Mouse (Mus musculus) urinary bladder, postnatal 0 days (tissue): ENCODE measurements around the gene Zfp866. TPM values are rescaled to one million over a fixed set of nuclear protein-coding genes. Genes with fewer than 3 reads are reported as not detected.

Experiments used
- polyA plus RNA-seq: library from polyadenylated mRNA; unstranded; fragments of >200 nt; fragmentation: Nextera tagmentation; extraction: Ambion mirVana; gene quantifications from 2 replicates; pipeline ENCODE4 v1.2.1, GENCODE M21; 2015

Gene Zfp866
- polyA plus RNA-seq: 10.9 and 11.7 TPM in 2 replicates

DNA sequence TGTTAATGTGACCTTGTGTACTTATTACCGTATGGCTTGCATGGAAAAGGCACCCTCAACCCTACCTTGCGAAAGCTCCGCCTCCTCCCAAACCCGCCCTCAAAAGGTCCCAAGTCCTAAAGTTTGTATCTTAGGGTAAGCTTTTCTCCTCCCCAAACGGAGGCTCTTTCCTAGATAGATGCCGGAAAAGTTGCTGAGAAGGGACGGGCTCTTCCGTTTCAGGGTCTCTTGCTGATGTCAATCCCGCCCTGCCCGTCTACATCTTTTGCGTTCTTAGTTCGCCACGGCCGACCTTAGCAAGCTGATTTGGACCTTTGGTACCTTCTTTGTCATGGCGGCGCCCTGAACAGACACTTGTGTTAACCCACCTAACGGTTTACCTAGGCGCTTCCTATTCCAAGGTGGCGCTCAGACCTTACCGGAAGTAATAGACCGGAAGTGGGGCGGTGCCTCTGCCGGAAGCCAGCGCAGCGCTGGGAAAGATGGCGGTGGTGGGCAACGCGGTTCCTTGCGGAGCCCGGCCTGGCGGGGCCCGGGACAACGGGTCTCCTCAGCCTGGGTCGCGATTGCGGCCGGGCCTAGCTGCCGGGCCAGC is at the start of gene Zfp866, which contains the start of gene Atp13a1:
TSS of gene Zfp866 (minus strand) at position 406 of the 595 bp plus-strand sequence.
TSS of gene Atp13a1 (plus strand) at position 391 of the 595 bp plus-strand sequence.

DNA sequence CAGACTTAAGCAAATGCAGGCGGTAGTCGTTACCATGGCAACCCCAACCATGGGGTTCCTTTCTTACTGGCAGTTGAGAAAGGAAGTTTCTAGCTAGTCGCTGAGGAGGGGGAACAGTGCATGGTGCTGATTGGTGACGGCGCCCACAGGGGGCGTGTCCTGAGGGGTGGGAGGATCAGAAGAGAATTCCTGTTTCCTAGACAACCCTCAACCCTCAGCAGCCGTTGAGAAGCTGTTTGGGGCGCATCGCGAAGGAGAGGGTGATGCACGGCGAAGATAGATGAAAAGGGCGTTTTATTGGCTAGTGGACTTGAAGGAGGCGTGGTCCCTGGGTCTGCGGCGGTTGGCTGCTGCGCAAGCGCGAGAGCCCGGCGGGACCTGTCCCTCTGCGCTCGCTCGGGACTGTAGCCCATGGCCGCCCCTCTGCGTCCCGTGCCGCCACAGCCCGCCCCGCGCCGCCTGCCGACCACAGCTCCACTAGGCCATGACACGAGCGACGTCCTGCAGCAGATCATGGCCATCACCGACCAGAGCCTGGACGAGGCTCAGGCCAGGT is 41.4 kb upstream of the Zfp866 start, which contains the start of gene Pbx4:
TSS of gene Pbx4 (plus strand) at position 194 of the 556 bp plus-strand sequence.

GRCm38 (mm10) chr8:69822386-69823191 is 31.6 kb upstream of the Zfp866 start, which contains the start of gene Lpar2:
Gene Lpar2, plus strand, starts transcription at chr8:69822429.

DNA sequence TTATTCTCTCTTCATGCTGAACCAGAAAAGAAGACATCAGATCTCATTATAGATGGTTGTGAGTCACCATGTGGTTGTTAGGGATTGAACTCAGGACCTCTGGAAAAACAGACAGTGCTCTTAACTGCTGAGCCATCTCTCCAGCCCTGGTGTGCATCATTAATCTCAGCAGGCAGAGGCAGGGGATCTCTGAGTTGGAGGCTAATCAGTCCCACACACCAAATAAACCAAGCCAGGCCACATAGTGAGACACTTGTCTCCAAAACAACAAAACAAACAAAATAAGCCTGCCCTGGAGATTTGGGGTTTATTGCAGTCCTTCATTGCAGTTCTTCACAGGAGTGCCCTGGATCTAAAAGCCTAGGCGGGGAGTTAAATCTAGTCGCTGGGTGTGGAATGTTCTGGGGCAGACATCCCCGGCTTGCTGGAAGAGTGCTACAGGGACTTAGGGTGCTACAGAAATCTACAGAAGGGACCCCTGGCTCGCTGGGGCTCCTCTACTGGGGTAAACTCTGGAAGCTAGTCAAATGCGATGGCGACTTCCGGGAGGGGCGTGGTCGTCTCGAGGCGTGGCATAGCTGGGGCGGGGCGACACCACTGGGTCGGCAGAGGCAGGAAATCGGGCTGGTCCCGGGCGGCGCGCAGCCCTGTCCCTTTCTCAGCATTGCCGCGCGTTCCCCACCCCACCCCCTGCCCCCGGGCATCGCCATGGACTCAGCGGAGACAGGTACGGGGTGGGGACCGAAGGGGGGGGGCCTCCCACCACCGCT is 17.3 kb upstream of the Zfp866 start, which contains the start of gene Gmip:
TSS of gene Gmip (plus strand) at position 586 of the 770 bp plus-strand sequence.

DNA sequence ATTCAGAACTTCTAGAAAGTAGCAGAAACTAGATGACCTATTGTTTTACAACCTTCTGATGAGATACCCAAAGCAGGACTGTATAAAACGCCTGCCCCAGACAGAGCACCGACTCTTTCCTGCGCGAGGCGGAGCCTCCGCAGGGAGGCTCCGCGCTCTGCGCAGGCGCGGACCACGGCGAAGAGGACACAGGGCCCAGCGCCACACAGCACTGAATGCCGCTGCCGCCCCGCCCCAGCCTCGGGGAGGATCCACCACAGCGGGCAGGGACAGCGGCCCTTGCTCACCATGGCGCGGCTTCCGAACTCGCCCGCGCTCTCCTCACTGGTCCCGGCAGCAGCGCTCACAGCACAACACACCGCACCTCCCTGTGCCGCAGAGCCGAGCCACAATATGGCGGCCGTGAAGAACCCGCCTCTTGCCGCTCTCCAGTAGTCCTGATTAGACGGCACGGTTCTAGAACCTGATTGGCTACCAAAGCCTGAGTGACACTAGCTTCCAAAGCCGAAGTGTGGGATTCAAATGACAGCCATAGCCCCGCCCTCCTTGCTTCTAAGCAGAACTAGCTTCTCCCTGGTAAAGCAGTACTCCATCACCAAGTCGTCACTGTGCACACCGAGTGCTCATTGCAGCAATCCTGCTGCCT is 16.4 kb downstream of the Zfp866 start, which contains the start of gene Gm20422:
TSS of gene Gm20422 (minus strand) at position 384 of the 646 bp plus-strand sequence.

DNA sequence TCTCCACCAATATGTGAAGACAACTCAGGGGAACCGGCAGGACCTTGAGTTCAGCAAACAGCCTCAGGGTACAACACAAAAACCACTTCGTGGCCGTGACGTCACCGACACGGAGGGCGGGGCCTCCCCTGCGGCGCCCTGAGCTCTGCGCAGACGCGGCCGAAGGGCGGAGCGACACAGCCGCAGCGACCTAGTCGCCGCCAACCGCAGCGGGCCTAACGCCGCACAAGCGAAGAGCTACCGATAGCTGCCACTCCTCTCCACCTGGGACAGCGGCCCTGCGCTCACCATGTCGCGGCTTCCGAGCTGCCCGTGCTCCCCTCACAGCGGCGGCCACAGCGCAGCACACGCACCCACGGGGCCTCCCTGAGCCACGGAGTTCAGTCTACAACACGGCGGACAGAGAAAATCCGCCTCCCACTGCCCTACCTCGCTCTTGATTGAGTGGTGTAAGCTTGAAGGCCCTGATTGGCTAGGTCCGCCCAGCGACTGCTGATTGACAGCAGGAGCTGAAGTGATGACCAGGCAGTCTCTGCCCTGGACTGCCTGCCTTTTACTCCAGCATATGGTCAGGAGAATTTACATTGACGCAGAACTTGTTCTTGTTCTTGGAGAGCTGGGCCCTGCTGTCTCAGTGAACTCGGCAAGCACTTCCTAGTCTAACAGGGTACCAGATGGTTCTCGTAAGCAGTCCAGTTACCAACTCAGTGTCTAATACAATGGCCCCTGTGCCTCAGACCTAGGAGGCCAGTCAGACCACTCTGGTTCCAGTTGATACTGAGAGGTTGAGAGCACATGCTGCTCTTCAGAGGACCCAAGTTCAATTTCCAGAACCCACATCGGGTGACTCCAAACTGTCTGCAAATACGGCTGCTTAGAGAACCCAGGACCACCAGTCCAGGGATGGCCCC is 41.2 kb downstream of the Zfp866 start, which contains the start of gene Zfp963:
TSS of gene Zfp963 (minus strand) at position 427 of the 911 bp plus-strand sequence.

Other genes with a start within 250 kb of the Zfp866 start
- 8.5 and 9.0 TPM in 2 replicates for gene Zfp868, start 165.6 kb downstream of the Zfp866 start, polyA plus RNA-seq
- gene Zfp964, start 136.7 kb downstream of the Zfp866 start, polyA plus RNA-seq: 0.71 and 0.87 TPM in 2 replicates
- 12.5 and 13.6 TPM in 2 replicates for gene Zfp869, start 80.5 kb downstream of the Zfp866 start, polyA plus RNA-seq
- 1.7 and 2.6 TPM in 2 replicates for gene Zfp963, start 41.2 kb downstream of the Zfp866 start, polyA plus RNA-seq
- gene Gm20422, start 16.3 kb downstream of the Zfp866 start, polyA plus RNA-seq: 0.29 and 0.59 TPM in 2 replicates
- 26.0 and 26.7 TPM in 2 replicates for gene Atp13a1, start within 50 bp of the Zfp866 start, polyA plus RNA-seq
- gene Gmip, start 17.5 kb upstream of the Zfp866 start, polyA plus RNA-seq: 5.5 and 8.5 TPM in 2 replicates
- 0.27 and 0.30 TPM in 2 replicates for gene Lpar2, start 31.3 kb upstream of the Zfp866 start, polyA plus RNA-seq
- gene Pbx4, start 41.3 kb upstream of the Zfp866 start, polyA plus RNA-seq: 3.5 and 4.3 TPM in 2 replicates
- 0.46 and 0.52 TPM in 2 replicates for gene Cilp2, start 96.5 kb upstream of the Zfp866 start, polyA plus RNA-seq
- 2.2 and 2.3 TPM in 2 replicates for gene Tssk6, start 111.0 kb upstream of the Zfp866 start, polyA plus RNA-seq
- 222 and 227 TPM in 2 replicates for gene Ndufa13, start 111.4 kb upstream of the Zfp866 start, polyA plus RNA-seq
- gene Yjefn3, start 111.5 kb upstream of the Zfp866 start, polyA plus RNA-seq: 1.3 and 2.2 TPM in 2 replicates
- gene Gatad2a, start 205.2 kb upstream of the Zfp866 start, polyA plus RNA-seq: 26.5 and 27.4 TPM in 2 replicates